Mouse (Mus musculus) CH12.LX (cell line): ENCODE data around the gene Serpinb8.

Experiments
- E2F4 ChIP-seq: IDR thresholded peaks from 2 replicates; pipeline ENCODE4 v1.6.1; 2011; ENCODE audit warnings: low read depth, low read length, improper control_type of control experiment; ENCODE audit not compliant: insufficient replicate concordance
- MAZ ChIP-seq: IDR thresholded peaks from 2 replicates; pipeline ENCODE4 v1.6.1; 2012; ENCODE audit warnings: low read depth, mild to moderate bottlenecking, inconsistent platforms, low read length, improper control_type of control experiment, moderate library complexity
- MEF2A ChIP-seq: IDR thresholded peaks from 2 replicates; pipeline ENCODE4 v1.6.1; 2014; ENCODE audit warnings: low read depth, mild to moderate bottlenecking, inconsistent platforms, low read length, improper control_type of control experiment, borderline replicate concordance
- POLR2A ChIP-seq: IDR thresholded peaks from 2 replicates; pipeline ENCODE4 v1.6.1; 2011; ENCODE audit warnings: low read depth, mild to moderate bottlenecking, improper control_type of control experiment, low read length
- RAD21 ChIP-seq: IDR thresholded peaks from 2 replicates; pipeline ENCODE4 v1.6.1; 2011; ENCODE audit warnings: low read depth, mild to moderate bottlenecking, low read length, improper control_type of control experiment, moderate library complexity
- TCF12 ChIP-seq: IDR thresholded peaks from 2 replicates; pipeline ENCODE4 v1.6.1; 2014; ENCODE audit warnings: low read depth, mild to moderate bottlenecking, inconsistent platforms, low read length, improper control_type of control experiment

DNA sequence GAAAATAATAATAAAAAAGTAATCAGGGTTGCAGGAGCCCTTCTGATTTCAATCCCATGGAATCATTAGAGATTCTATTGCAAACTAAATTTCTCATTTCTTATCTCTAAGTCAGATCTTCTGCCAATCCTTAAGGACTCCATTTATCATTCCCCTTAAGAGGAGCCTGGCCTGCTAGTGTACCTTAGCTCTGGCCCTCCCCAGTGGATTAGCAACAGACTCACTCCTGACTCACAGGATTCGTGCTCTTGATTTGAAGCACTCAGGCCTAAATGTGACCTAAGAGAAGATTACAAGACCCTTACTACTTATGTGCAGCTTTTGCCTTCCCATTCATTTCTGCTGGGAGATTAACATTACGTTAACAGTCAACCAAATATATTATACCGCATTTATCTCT is 48.7 kb downstream of the Serpinb8 start:
- TF ChIP-seq MAZ (no peak), E2F4 (no peak), POLR2A (no peak), TCF12 (no peak), RAD21 (no peak), MEF2A (no peak)
